Mouse (Mus musculus): ENCODE measurements around the gene Ear6.
A peak's percentile ranks its signal among the peaks of the same experiment; 100 is the strongest.
"Not testable (repeated sequence)": the region's sequence is repeated elsewhere in the genome, so short reads cannot be mapped to it uniquely, and the experiment has no call there.

Ear6 gene

DNA sequence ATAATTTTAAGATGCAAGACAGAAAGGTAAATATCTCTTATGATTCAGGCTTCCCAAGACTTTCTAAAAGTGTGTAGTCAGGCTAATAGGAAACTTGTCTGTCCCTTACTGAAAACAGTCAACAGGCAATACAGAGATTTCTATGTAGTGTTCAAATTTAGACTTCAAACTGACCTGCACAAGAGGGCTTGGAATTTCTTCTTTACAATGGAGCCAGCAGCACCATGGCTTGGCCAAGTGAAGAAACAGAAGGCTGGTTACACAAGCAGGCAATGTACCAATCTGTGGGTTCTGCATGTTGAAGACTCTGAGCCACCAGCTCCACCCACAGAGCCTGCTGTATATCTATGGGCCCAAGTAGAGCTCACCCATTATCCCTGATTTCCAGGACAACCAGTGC lies at the start of gene Ear6:
Ear6 (plus strand) TSS at position 301 of the 400 bp plus-strand sequence.
- DNase-seq (ENCODE audit: low read depth): no peak

DNA sequence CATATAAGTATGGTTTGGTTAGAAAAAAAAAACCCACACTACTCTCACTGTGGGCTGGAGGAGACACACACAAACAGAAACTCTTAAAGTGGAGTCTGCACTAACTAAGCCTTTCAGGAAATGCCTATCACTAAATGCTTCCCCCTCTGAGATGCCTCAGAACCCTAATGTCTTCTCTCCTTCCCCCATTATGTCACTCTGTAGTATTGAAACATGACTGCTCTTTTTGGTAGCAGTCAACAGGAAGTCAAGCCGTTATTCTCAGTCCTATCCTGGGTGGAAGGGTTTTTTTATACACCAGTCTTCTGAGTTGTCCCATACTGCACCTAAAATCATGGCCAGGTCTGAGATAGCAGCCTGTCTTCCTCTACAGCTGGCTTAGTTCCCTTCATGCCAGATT lies 26.9 kb upstream of the Ear6 start:
- DNase-seq (ENCODE audit: low read depth): no peak

DNA sequence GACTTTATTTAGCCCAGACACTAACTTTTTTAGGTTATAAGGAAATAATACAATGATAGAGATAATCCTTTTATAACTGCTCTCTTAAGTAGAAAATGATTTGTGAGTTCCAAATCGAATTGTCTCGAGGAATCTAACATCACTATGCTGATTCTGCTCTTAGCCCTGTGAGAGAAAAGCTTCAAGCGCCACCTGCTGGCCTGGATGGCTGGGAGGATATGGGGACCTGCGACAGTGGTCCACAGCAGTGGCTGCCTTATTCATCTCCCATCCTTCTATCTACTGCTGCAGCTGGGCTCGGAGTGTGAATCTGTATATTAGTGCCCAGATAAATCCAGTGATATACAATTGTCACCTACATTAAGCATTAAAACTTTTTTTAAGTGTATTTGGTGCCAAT lies 25.7 kb upstream of the Ear6 start:
- not testable (repeated sequence) for DNase-seq (ENCODE audit: low read depth)

DNA sequence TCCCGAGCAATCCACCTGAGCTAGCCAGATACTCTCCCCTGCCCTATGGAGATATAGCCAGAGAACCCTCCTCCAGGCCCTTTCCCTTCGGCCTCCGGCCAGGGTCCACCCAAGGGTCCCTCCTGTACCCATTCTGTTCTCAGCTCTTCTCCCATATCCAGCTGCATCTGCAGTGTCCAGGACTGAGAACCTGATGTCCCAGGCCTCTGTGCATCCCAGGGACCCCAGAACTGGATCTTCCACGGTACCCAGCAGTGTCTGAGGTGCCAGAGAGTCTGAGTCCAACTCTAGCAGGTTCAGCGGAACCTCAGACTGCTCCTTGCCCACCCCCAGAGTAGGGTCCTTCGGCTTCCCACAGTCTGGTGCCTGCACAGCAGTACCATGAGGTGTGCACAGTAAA lies 24.3 kb upstream of the Ear6 start:
- DNase-seq (ENCODE audit: low read depth): no peak

DNA sequence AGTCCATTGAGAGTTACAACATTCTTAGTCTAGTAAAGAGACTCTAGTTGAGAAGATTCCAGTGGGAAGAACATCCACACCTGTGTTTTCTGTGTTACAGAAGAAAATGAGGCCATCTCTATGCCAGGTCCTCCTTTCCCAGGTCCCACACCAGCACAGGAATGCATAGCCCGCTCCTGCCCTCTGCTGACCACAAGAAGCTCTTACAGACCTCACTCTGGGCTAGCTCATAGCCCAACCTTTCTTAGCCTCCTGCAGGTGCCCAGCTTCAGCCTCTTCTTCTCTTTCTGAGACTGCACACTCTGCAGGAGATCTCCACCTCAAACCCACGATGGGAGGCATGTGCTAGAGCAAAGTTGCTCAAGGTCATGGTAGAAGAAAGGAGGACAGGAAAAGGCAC lies 15.0 kb upstream of the Ear6 start:
- not testable (repeated sequence) for DNase-seq (ENCODE audit: low read depth)

DNA sequence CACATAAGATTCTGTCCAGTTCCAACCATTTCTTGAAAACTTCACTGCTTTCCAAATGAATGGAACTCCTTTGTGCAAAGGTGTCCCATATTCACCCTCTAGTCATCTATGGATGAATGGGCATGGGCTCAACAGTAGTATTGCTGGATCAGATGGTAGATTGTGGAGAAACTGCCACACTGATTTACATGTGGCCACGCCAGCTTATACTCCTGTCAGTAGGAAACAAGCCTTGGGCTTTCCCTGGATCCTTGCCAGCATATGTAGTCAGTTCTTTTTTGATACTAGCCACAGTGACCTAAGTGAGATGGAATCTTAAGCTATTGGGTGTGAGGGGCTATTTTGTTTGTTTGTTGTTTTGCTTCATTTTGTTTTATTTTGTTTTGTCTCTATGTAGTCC lies 11.2 kb upstream of the Ear6 start:
- no peak for DNase-seq (ENCODE audit: low read depth)

DNA sequence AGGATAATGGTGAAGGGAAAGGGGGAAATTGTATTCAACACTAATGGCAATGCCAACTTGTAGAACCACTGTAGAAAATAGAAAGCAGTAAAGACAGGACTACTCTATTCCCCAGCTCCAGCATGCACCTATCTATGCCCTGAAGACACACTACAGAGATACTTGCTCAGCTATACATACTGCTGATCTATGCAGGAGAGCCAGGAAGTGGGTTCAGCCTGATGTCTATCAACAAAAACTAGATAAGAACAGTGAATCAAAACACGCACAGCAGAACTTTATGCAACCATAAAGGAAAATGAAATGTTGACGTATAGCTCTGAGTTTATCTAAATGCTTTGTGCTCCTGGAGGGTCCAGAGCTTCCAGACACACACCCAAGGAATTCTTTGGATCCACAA lies 10.7 kb upstream of the Ear6 start:
- DNase-seq (ENCODE audit: low read depth): no peak

DNA sequence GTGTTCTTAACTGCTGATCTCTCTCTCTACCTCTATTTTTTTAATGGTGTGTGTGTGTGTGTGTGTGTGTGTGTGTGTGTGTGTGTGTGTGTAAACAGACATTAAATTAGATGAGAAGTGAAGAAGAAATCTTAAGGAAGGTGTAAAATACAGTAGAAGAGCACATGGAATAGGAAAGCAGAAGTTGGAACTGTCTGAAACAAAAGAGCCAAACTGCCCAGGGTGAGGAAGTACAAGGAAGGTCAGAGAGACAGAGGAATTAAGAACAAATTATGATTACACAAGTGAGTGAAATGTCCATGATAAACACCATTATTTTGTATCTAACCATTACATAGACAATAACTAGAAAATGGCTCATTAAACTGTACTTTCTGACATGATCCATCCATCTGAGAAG lies 9.6 kb upstream of the Ear6 start:
- DNase-seq (ENCODE audit: low read depth): no peak

DNA sequence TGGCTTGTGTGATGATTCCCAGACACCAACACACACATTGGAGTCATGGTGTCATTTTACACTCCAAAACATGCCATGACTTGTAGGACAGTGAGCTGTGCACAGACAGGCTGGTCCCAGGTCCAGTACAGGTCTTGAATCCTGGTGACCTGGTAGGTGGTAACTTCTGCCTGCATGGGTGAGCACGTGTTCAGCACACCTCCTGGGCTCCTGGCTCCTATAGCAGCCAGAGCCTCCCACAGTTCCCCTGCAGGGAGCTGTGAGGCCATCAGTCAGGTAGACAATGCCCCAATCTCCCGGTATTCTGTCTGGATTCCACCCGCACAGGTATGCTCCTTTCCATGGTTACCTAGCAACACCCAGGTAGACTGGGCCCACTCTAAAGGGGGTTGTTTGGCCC lies 6.9 kb upstream of the Ear6 start:
- no peak for DNase-seq (ENCODE audit: low read depth)

DNA sequence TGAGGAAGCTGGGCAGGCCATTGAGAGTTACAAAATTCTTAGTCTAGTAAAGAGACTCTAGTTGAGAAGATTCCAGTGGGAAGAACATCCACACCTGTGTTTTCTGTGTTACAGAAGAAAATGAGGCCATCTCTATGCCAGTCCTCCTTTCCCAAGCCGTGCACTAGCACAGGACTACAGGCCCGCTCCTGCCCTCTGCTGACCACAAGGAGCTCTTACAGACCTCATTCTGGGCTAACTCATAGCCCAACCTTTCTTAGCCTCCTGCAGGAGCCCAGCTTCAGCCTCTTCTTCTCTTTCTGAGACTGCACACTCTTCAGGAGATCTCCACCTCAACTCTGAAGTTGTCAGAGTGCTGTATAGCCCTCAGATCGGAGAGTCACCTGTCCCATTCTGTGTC lies 2.5 kb upstream of the Ear6 start:
- DNase-seq (ENCODE audit: low read depth): not testable (repeated sequence)

DNA sequence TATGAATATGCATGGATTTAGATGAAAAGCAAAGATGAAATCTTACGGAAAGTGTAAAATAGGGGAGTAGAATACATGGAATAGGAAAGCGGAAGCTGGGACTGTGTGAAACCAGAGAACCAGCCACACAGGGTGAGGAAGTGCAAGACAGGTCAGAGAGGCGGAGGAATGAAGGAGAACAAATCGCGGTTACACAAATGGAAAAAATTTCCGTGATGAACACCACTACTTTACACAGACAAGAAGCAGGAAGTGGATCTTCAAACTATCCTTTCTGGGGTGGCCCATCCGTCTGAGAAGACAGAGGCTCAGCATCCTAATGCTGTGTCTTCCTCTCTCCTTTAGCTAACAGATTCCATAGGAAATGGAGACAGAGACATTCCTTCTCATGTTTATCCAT lies 1.8 kb downstream of the Ear6 start:
- not testable (repeated sequence) for DNase-seq (ENCODE audit: low read depth)

DNA sequence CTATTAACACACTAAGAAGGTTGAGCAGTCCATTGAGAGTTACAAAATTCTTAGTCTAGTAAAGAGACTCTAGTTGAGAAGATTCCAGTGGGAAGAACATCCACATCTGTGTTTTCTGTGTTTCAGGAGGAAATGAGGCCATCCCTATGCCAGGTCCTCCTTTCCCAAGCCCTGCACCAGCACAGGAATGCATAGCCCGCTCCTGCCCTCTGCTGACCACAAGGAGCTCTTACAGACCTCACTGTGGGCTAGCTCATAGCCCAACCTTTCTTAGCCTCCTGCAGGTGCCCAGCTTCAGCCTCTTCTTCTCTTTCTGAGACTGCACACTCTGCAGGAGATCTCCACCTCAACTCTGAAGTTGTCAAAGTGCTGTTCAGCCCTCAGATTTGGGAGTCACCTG lies 10.1 kb downstream of the Ear6 start:
- DNase-seq (ENCODE audit: low read depth): not testable (repeated sequence)

DNA sequence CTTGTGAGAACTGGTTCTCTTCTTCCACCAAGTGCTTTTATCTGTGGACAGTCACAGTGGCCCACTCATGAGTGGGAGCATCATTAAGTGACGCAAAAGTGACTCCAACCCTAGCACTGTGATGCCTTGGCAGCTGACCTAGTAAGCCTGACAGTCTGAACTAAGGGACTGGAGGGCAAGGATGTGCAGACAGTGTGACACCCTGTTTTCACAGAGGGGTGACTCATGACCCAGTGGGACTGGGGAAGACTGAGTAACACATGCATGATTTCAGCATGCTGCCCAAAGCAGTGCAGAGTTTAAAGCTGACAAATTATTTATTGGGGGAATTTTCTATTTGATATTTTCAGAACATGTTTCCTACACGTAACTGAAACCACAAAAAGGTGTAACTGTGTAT lies 17.3 kb downstream of the Ear6 start:
- DNase-seq (ENCODE audit: low read depth): no peak

DNA sequence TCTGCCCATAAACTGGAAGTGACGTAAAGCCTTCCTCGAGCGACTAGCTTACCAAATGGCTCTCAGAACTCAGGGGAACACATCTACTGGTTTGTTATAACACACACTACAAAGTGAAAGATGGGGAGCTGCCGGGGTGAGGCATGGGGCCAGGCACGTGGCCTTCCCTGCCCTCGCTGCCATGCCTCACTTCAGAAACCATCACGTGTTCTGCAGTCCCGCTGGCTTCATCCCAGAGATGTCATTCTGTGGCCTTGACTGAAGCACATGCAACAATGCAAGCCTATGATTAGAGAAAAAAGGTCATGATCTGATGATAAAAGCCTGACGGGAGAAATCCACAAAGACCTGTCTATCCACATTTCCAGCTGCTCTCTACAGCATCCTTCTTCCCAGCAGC lies 18.2 kb downstream of the Ear6 start:
- DNase-seq (ENCODE audit: low read depth): no peak

DNA sequence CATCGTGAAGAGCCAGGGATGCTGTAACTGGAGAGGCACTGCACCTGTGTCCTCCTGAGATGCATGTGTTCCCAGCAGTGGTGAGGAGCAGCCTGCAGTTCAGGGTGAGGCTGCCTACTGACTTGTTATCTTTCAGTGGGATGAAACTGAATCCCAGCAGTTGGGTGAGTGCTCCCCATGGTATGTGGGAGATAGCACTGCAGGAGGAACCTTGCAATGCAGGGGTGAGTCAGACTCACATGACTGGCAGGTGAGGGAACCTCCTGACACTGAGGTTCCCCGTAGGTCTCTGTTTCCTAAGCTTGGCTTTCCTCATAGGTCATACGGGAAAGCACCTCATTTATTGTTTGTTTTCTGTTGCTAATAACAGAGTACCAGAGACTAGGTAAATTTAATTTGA lies 24.0 kb downstream of the Ear6 start:
- DNase-seq (ENCODE audit: low read depth): no peak

DNA sequence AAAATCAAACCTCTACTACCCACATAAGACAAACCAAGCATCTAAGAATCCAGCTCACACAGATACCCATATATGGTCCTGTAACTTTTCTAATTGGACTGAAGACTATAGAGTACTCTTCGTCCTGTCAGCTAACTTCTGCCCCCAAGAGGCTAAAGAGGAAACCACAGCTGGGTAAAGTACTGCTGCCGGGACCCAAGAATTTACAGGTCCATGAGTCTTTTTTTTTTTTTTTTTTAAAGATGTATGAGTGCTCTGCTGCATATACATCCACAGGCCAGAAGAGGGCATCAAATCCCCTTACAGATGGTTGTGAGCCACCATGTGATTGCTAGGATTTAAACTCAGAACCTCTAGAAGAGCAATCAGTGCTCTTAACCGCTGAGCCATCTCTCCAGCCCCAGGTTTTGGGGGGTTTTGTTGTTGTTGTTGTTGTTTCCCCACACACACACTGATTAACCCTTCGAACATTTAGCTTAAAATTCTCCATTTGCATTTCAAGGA lies 30.1 kb downstream of the Ear6 start:
- peak; percentile 89 for DNase-seq (ENCODE audit: low read depth)

DNA sequence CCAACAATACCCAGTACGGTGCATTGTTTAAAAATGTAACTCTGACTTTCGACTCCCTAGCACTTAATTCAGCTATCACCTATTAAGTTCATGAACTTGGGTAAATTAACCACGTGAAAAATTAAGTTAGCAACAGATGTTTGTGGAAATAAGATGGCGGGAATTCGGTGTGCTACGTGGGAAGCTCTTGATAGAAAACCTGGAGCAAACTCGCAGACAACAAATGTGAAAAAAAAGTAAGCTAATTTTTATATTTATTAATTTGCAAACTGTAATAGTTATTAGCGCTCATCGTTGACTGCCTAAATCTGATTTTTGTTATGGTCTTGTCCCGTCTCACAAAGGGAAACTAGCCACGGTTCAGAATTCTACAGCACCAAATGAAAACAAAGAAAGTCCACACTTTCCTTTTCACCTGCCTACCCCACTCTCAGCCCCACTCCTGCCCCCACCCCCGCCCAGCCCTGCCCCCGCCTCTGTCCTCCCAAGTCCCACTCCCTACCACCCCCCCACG lies 30.6 kb downstream of the Ear6 start:
- no peak for DNase-seq (ENCODE audit: low read depth)

DNA sequence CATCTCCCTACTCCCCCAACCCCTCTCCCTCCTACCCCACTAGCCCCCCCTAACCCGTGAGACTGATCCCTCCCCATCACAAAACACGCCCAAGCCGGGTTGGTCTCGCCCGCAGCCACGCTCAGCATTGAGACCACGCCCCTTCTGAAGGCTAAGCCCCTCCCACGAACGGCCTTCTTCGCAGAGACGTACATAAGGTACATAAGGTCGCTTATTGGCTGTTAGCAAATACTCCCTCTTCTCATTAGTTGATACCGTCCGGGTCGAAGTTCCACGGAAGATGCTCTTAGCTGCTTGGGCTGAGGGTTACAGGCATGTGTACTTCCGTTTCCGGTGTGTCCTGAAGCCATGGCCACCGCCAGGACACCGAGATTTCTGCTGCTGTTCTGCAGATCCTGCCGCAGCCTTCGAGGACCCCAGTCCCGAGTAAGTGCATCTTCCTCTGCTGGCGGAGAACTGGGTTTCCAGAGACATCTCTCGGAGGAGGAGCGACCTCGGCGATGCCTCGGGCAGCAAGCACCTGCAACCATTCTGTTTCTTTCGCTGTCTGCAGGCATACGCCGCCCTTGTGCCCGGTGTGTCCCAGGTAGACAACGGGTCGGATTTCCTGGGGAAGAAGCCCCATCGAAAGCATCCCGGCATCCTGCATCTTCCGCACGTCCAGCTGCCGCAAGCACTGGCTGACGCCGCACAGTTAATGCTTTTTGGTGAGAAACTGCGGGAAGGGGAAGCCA lies 31.3 kb downstream of the Ear6 start, which contains the start of gene Mettl17:
Mettl17 (plus strand) TSS at position 245 of the 734 bp plus-strand sequence.
- DNase-seq (ENCODE audit: low read depth): peak; percentile 90

DNA sequence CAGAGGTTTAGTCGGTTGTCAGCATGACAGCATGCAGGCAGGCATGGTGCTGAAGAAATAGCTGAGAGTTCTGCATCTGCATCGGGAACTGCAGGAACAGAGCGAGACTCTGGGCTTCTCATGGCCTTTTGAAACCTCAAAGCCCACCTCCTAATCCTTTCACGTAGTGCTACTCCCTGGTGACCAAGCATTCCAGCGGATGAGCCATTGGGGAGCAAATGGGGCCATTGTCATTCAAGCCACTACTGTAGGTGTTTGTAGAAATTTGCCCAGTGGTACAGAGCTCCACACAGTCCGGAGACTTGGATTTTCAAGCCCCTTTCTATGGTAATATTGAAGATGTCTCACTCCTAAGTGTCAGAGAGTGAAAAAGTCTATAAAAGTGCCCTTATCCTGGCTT lies 32.6 kb downstream of the Ear6 start:
- no peak for DNase-seq (ENCODE audit: low read depth)

DNA sequence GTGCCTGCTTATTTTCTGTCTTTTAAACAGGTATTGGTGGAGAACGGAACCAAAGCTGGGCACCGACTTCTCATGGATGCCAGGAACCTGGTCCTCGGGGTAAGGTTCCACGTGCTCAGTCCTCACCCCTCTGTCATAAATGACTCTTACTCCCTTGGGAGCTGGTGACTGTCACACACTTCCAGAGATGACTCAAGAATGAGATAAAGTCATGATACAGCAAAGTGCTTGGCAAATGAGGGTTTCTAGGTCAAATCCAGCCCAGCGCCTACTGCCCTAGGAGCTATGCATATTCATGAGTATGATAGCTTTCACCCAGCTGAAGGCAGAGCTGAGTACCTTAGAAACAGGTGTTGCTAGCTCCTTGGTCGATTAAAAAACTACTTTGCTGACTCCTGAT lies 36.3 kb downstream of the Ear6 start:
- no peak for DNase-seq (ENCODE audit: low read depth)

DNA sequence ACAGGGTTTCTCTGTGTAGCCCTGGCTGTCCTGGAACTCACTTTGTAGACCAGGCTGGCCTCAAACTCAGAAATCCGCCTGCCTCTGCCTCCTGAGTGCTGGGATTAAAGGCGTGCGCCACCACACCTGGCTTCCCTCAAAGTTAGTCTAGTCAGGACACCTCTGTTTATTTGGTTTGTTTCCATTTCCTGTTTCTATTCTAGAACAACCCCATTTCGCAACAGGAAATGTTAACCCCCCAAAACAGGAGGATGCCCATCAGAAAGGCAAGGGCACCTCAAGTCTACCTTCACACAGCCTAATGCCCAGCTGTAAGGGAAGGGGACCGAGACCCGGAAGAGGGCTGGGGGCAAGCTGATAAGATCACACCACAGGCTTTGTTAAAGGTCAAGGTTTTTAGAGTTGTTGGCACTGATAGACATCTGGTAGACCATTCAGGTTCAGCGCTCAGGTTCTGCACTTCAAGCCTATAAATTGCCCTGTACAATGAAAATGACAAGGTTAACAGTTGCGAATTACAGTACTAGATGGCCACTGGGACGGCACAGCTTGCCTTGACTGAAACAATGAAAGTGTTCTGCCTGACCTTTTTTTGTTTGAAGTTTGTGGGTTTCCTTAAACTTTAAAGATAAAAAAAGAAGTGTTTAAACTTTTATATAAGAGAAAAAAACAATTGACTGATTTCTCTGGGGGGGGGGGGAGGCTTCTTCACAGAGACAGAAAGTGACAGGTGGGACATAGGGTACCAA lies 38.9 kb downstream of the Ear6 start, which contains the start of gene Slc39a2:
Slc39a2 (plus strand) TSS at position 699 of the 749 bp plus-strand sequence.
- DNase-seq (ENCODE audit: low read depth): no peak

DNA sequence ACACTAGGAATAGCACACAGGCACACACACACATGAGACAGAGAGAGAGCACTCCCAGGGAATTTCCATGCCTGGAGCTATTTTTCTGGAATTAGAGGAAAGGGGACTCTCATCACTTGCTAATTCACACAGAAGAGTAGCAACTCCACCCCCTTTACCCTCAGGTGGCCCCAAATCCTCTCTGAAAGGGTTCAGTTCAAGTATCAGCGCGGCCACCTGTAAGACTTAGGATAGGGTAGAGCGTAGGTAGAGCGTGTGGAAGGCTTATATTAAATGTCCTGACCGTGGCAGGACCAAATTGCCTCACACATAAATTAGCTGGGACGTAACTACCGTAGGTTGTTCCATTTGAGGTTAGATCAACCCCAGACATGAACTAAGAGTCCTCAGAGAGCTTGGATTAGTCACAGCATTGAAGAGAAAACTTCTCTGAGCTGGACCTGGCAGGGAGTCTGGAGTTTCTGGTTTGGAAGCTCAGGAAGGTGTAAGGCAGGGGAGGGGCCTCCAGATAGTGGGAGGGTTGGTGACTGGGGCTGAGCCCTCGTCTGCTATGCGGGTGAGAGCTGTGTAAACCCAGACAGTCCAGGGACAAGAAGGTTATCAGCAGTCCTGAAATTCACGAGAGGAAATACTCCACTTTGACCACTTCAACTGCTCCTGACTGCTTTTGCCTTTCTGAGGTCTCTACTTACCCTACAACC lies 39.7 kb downstream of the Ear6 start:
- no peak for DNase-seq (ENCODE audit: low read depth)

Data from c-Kit-positive CD71-negative TER-119-negative erythroid progenitor cells, embryonic 14.5 days (primary cell).